Mouse (Mus musculus) megakaryocyte-erythroid progenitor cell, adult 5 weeks (primary cell): ENCODE measurements around the gene Smg8. TPM values are rescaled to one million over a fixed set of nuclear protein-coding genes. Genes with fewer than 3 reads are reported as not detected.

ENCODE experiments used
- polyA plus RNA-seq: library from polyadenylated mRNA; stranded (reverse); fragments of >175 nt; gene quantifications from 2 replicates; pipeline ENCODE4 v1.2.3, GENCODE M21; 2012

Gene Smg8
- 4.3 and 5.5 TPM in 2 replicates for polyA plus RNA-seq

GRCm38 (mm10) chr11:87086290-87086984 is at the start of gene Smg8:
TSS of gene Smg8 (minus strand) at chr11:87086774.

GRCm38 (mm10) chr11:87126824-87127816 is 40.5 kb upstream of the Smg8 start, which contains the start of gene Trim37:
TSS of gene Trim37 (plus strand) at chr11:87127077.

GRCm38 (mm10) chr11:87108755-87109518 is 22.4 kb upstream of the Smg8 start, which contains the start of gene Ska2:
TSS of gene Ska2 (plus strand) at chr11:87109234.

GRCm38 (mm10) chr11:87108409-87108754 is 21.8 kb upstream of the Smg8 start, which contains the start of gene Prr11:
TSS of gene Prr11 (minus strand) at chr11:87108708.

GRCm38 (mm10) chr11:87073866-87074440 is 12.6 kb downstream of the Smg8 start, which contains the start of gene Gdpd1:
TSS of gene Gdpd1 (minus strand) at chr11:87074062.

Other genes starting within 250 kb of the Smg8 start
- gene Ypel2, start 93.1 kb downstream of the Smg8 start, polyA plus RNA-seq = 5.3 and 5.4 TPM in 2 replicates
- gene Gdpd1, start 12.7 kb downstream of the Smg8 start, polyA plus RNA-seq = 0.13 and 0.21 TPM in 2 replicates
- 1.1 and 2.1 TPM in 2 replicates for gene Prr11, start 21.9 kb upstream of the Smg8 start, polyA plus RNA-seq
- 0.64 and 0.69 TPM in 2 replicates for gene Ska2, start 22.5 kb upstream of the Smg8 start, polyA plus RNA-seq
- gene Trim37, start 40.3 kb upstream of the Smg8 start, polyA plus RNA-seq = 18.8 and 19.0 TPM in 2 replicates